Mouse (Mus musculus) embryonic fibroblast, embryonic 13.5 days (primary cell): Measurements from ENCODE around the gene Ano1.

Source experiments
- CTCF ChIP-seq: IDR thresholded peaks from 2 replicates; pipeline ENCODE4 v1.5.1; 2011; ENCODE audit warnings: mild to moderate bottlenecking, control low read depth, low read length, moderate library complexity, borderline replicate concordance; ENCODE audit not compliant: insufficient read depth
- POLR2A ChIP-seq: IDR thresholded peaks from 2 replicates; pipeline ENCODE4 v1.6.1; 2011; ENCODE audit warnings: low read depth, mild to moderate bottlenecking, control low read depth, low read length, moderate library complexity

GRCm38 (mm10) chr7:144795976-144796474 lies 44.3 kb upstream of the Ano1 start:
- TF ChIP-seq POLR2A (no peak), CTCF (no peak)
